Mouse (Mus musculus) right cerebral cortex, adult 18-20 months (tissue): ENCODE data around the gene Akap1.
A peak's percentile ranks its signal among the peaks of the same experiment; 100 is the strongest.

Experiments
- DNase-seq: peaks from one replicate; pipeline ENCODE4 v3.0.0; 2022; ENCODE audit warnings: mixed read lengths

Gene Akap1

DNA sequence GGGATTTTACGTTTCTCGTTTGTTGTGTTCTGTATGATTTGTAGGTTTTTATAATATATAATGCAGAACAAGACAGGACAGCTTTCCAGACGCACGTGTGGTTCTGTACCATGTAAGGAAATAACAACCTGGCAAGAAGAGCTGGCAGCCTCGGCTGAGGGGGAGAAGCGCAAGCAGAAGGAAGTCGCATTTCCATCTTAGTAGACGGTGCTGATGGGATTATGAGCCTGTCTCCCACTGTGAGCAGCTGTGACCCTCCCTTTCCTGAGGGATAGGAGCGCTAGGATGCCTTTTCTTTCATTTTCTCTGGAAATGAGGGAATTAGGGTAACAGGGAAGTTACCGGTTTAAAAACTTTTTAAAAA lies 9.3 kb upstream of the Akap1 start:
- DNase-seq: no peak

DNA sequence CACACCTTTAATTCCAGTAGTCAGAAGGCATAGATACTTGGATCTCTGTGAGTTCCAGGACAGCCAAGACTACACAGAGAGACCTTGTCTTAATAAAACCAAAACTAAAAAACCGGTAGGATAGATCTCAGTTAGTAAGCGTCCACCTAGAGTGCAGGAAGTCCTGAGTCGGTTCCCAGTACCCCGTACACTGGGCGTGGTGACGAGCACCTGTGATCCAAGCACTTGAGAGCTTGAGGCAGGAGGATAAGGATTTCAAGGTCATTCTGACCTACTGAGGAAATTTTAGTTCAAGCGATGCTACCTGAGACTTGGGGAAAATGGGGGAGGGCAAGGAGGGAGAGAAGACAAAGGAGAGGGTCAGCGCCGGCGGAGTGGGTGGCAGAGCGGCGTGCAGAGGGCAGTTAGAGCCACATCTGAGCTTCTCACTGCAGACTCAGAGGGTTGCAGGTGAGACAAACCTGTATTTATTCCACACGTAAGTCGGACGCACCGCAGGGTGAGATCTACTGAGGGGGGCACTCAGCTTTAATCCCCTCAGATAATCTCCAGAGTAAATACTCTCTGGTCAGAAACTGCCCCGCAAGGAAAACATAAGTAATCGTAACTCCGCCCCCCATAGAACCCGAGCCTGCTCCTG lies 8.8 kb upstream of the Akap1 start:
- no peak for DNase-seq

DNA sequence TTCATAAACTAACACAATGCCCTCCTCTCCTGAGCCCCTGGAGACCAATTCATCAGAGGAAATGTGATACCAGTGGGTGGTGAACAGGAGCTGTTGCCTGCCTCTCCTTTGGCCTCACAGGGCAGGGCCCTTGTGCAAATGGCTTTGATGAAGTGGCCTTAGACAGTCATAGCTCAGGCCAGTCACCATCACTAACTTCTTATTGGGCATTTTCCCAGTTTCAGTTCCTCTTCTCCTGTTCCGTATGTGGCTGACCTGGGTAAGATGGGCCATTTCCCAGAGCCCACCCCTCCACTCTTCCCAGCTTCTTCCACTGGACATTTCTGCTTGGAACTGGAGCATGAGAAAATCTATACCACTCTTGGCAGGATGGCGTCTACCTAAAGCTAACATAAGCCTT lies 5.1 kb upstream of the Akap1 start:
- DNase-seq: no peak

DNA sequence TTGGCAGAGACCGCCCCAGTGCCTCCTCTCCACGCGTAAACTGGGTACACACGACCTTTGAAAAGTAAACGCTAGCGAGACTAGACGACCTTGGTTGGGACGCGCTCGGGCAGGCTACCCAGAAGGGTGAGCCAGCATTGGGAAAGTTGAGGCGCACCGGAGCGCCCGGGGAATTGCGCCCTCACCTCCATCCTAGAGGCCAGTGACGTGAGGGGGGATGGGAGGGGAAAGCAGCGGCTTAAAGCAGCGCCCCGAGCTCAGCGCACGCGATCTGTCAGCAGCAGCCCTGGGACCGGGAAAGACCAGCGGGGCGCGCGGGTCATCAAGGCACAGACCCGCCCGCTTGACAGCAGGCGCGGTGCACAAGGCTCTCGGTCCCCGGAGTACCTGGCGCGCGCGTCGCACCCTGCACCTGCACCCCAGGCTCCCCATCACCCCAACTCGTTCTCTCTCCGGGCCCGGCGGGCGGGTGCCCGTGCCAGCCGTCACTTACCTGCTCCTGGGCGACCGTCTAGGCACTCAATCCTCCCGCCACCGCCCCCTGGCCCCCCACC lies 405 bp downstream of the Akap1 start:
- no peak for DNase-seq

DNA sequence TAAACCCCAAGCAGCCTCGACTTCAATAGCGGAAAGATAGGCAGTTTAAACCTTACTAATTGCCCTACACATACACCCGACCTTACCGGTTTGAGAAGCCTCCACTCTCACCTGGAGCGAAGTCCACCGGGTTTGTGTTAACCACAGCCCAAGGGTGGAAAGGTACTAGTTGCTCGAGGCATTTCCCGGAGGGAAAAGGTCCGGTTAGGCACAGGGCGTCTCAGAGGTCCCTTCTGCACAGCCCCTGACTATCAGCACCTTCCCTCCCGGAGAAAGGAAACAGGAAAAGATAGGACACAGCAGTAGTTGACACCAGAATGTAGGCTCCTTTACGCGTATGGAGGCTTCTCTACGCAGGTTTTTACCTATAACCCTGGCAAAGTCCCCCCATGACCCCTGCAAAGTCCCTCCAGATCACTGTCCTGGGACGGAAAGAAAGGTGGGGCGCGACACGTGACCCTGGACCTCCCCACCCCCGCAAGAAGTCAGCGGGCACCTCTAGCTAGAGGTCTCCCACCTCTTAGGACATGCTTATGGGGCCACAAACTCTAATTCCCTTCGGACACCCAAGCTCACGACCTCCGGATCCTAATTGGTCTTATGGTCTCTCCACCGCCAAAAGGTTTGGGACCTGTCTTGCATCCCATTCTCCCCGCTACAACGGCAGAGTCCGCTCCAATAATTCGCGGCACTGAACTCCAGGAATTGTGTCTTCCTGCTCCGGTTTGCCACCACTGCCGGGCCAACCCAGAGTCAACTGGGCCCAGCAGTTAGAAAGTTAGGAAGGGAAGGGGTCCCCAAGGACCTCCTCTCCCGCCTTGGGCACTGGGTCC lies 1.1 kb downstream of the Akap1 start:
- DNase-seq: no peak

- no peak for DNase-seq
These were observed 2.0 kb downstream of the Akap1 start for GRCm38 (mm10) chr11:88862355-88862754.

- no peak for DNase-seq
These were observed 3.3 kb downstream of the Akap1 start for GRCm38 (mm10) chr11:88861060-88861459.

DNA sequence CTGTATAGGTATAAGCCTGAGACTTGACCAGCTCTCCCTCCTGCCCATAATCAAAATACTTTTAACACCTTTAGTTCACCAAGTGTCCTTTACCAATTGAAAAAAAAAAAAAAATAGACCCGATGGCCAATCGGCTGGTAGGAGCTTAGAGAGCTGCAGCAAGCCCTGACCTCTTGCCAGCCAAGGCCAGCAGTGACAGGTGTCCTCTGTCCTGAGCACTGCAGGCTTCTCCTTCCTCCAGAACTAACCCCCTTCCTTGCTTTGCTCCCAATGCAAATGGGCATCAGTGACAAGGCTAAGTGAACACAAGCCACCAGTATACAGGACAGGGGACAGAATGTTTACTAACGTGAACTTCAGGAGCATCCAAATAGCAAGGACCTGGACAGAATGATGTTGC lies 3.7 kb downstream of the Akap1 start:
- no peak for DNase-seq

GRCm38 (mm10) chr11:88857311-88858005 lies 6.9 kb downstream of the Akap1 start:
- DNase-seq: no peak

GRCm38 (mm10) chr11:88856383-88856782 lies 8.0 kb downstream of the Akap1 start:
- no peak for DNase-seq

- peak; percentile 43 for DNase-seq
These were observed 8.6 kb downstream of the Akap1 start for GRCm38 (mm10) chr11:88855795-88856194.

DNA sequence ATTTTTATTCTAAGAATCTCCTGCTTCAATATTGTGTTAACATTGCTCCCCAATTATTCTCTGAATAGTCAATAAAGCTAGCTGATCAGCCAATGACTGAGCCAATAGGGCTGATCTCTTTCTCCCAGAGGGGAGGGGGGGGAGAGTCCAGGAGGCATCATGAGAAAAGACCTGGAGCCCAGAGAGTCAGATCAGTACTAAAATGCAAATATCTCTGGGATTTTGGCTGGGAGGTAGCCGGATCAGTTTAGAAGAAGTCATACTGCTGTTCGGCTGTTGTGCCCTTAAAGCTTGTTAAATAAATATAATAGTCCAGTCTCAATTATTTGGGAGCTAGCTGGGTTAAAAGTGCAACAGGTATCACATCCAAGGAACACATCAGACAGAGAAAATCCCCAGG lies 10.8 kb downstream of the Akap1 start:
- no peak for DNase-seq

DNA sequence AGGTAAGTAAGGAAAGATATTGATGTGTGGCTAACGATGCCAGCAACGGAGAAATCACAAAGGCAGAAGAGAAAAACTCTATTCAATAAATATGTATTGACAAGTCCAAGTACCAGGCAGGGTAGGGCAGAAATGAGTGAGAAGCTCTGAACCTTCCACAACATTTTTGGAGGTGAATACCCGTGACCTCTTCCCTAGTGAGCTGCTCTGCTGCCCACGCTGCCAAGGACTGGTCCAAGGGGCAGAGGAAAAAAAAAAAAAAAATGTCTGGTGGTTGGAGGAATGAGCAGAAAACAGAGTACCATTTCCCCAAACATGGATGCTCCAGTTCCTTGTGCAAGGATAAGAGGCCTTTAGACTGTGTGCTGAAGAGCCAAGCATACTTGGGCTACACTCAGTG lies 11.6 kb downstream of the Akap1 start:
- DNase-seq: no peak

DNA sequence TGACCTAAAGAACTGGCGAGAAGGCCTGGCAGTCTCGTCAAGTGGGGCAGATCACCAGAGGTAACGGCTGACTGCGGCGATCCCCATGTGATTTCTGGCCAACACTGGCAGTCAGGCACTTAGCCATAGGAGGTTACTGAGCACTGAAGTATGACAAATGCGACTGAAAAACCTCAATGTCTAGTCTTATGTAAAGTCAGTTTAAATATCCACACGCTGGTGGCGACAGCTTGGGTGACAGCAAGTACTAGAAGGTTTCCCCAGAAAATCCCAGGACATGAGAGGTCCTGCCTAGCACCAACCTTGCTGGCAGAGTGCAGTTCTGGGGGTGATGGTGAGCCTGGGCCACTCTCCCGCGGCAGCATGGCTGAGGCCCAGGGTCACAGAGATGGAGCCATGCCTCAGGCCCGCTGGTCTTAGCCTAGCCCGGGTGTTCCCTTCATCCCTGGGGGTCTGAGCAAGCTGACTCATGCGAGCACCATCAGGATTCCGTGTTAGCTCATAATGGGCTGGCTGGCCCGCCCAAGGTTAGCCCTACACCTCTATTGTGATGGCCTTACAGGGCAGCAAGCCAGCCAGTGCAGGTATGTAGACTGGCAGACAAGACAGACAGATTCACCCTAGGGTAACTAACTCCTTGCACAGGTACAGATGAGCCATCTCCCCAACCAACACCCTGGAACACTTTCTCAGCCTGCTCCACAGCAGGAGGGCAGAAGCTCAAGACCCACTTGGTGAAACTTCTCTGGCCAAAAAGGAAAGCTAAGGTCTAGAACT lies 13.1 kb downstream of the Akap1 start:
- DNase-seq: no peak

GRCm38 (mm10) chr11:88849732-88850131 lies 14.7 kb downstream of the Akap1 start:
- no peak for DNase-seq

- DNase-seq: peak; percentile 47
These were observed 15.1 kb downstream of the Akap1 start for GRCm38 (mm10) chr11:88849284-88849683.

DNA sequence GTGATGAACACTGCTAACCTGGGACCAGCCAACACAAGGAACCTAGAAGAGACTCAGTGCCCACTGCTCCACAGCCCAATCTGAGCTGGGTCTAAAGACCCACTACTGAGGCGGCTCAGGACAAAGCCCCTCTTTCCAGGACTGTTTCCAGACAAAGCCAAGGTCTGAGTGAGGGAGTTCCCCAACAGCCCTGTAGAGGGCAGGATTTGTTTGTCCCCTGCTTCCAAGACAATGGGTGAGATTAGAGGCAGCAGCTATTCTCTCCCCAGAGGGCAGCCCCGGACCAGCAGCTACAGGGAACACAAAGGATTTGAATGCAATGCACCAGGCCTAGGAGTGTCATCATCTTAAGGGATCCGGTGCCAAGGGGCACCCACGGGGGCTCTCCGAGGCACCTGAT lies 15.8 kb downstream of the Akap1 start:
- peak; percentile 30 for DNase-seq

- no peak for DNase-seq
These were observed 16.9 kb downstream of the Akap1 start for GRCm38 (mm10) chr11:88847281-88848006.

DNA sequence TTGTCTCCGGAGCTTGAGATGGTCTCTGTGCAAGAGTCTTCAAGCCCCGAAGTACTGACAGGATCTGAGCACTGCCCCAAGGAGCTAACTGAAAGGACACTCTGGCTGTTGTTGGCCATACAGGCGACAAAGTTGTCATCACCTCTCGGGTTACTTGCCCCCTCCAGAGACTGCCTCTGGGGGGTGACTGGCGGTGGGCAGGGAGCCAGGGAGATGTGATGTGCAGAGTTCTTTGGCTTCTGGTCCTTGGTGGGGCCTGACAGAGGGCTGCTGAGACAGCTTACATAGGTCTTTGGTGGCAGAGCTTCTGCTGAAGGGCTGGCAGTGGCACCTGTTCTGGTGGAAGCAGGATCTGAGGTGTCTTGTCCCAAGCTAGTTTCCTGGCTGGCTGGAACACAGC lies 20.0 kb downstream of the Akap1 start:
- no peak for DNase-seq

- no peak for DNase-seq
These were observed 21.1 kb downstream of the Akap1 start for GRCm38 (mm10) chr11:88843305-88843704.

GRCm38 (mm10) chr11:88842315-88842975 lies 21.9 kb downstream of the Akap1 start:
- no peak for DNase-seq

DNA sequence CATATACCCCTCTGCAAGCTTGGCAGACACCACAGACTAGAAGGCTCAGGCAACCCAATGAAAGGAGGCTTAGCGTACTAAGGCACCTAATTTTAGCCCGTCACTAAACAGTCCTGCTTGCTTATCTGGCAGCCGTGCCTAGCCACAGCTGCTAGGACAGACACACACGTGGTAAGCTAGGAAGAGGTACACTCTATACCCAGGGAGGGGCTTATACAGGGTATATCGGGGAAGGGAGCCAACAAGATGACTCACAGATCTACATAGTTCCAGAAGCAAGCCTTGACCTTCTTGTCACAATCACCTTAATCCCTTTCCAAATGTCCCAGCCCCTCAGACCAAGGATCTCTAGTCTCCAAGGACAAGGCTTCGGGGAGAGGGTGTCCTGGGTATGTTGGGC lies 23.0 kb downstream of the Akap1 start:
- no peak for DNase-seq
